Mouse (Mus musculus): ENCODE results near the gene Ift52. TPM values are rescaled to one million over a fixed set of nuclear protein-coding genes. Genes with fewer than 3 reads are reported as not detected.
A peak's percentile ranks its signal among the peaks of the same experiment; 100 is the strongest.

Gene Ift52
- polyA plus RNA-seq (2015; fragmentation: Nextera tagmentation; extraction: Ambion mirVana), result 32.3 and 34.3 TPM in 2 replicates

DNA sequence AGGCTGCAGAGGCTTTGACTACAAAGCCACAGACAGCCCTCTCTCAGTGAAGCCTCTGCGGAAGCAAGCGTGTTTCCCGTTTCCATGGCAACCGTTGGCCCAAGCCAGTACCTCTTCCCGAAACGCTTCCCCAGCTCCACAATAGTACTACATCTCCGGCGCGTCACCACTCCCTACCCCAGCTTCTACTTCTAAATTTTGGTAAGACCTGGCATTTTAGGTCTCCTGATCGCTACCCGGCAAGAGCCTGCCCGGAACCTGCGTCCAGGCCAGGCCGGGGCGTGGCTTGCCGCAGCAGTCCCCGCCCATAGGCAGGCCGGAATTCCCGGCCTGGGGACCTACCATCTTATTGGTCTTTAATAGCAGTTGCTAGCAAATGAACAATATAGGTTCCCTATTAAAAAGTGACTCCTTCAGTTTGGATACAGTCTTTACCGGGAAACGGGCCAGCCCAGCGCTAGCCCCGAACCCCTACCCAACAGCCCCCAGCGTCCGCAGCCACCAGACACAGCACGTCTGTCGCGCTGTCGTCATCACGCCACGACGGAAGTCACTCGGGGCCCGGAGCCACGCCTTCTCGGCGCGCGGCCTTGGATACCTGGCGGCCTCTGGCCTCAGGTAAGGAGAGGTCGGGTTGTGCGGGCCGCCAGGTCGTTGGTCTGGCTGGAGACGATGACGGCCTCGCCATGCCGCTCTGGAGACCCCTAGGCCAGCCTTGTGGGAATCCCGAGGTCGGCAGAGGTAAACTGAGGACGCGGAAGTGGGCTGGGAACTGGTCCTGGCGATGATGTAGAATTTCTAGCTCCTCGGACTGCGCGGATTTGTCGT is at the start of gene Ift52:
Gene Ift52, plus strand, starts transcription at position 439 of the 828 bp plus-strand sequence.
- Histone ChIP-seq H3K27me3 (ENCODE audit: control insufficient read depth, insufficient read depth, low read length) (no peaks in the 10 kb centered on the region), H3K4me3 (ENCODE audit: low read depth, low read length) (peak within 1 kb of the TSS; percentile 90), H3K4me2 (replicated peaks; ENCODE audit: low read depth) (peak within 1 kb of the TSS; percentile 71), H3K9me3 (ENCODE audit: control insufficient read depth, low read length) (no peaks in the 10 kb centered on the region), H3K9ac (ENCODE audit: low read length) (peak within 1 kb of the TSS; percentile 85), H3K36me3 (ENCODE audit: control insufficient read depth, insufficient read depth, low read length) (no peaks in the 10 kb centered on the region), H3K4me1 (replicated peaks; ENCODE audit: control insufficient read depth, insufficient read depth) (no peaks in the 10 kb centered on the region), H3K27ac (replicated peaks) (peak within 1 kb of the TSS; percentile 81)
- WGBS, result under 1% methylated on average over 57 of the region's 57 CpGs
- DNase-seq (ENCODE audit: low spot score), result peak; percentile 95
- no peak for TF ChIP-seq CTCF (IDR thresholded peaks at IDR 0.05; ENCODE audit: low read depth)
- peak; percentile 28 for TF ChIP-seq EP300 (optimal IDR thresholded peaks at IDR 0.05)
- peak; percentile 96 for ATAC-seq (ENCODE audit: low FRiP score, low TSS enrichment)

DNA sequence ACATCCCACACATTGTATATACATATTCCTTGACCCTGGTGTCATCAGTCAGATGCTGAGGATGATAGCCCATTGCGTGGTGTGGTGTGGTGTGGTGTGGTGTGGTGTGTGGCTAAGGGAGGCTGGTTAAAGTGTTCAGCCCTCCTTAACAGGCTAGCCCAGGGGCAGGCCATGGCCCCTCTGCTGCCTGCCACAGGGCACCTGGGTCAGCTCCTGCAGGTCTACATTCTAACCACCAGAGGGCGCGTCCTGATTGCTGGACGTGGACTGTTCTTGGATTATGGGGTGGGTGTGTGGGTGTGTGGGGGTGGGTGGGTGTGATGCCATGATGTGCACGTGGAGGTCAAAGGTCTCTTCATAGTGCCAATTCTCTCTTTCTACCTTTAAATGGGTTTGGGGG is 48.8 kb upstream of the Ift52 start:
- DNase-seq (ENCODE audit: low spot score) (peak; percentile 52), ATAC-seq (ENCODE audit: low FRiP score, low TSS enrichment) (peak; percentile 10; the same call in 1 of the 2 replicates)
- H3K9me3 ChIP-seq (ENCODE audit: control insufficient read depth, low read length), result no peaks in the 10 kb centered on the region
- H3K4me3 ChIP-seq (ENCODE audit: low read depth, low read length), result no peak overlapping the region
- H3K27ac ChIP-seq (replicated peaks), result no peak overlapping the region
- H3K36me3 ChIP-seq (ENCODE audit: control insufficient read depth, insufficient read depth, low read length), result no peaks in the 10 kb centered on the region
- H3K4me1 ChIP-seq (replicated peaks; ENCODE audit: control insufficient read depth, insufficient read depth), result no peaks in the 10 kb centered on the region
- TF ChIP-seq EP300 (optimal IDR thresholded peaks at IDR 0.05), result no peak
- peak; percentile 84 for TF ChIP-seq CTCF (IDR thresholded peaks at IDR 0.05; ENCODE audit: low read depth)
- no peak overlapping the region for H3K4me2 ChIP-seq (replicated peaks; ENCODE audit: low read depth)
- H3K27me3 ChIP-seq (ENCODE audit: control insufficient read depth, insufficient read depth, low read length), result no peaks in the 10 kb centered on the region
- H3K9ac ChIP-seq (ENCODE audit: low read length), result no peak overlapping the region
- 8% methylated on average over 5 of the region's 5 CpGs for WGBS

DNA sequence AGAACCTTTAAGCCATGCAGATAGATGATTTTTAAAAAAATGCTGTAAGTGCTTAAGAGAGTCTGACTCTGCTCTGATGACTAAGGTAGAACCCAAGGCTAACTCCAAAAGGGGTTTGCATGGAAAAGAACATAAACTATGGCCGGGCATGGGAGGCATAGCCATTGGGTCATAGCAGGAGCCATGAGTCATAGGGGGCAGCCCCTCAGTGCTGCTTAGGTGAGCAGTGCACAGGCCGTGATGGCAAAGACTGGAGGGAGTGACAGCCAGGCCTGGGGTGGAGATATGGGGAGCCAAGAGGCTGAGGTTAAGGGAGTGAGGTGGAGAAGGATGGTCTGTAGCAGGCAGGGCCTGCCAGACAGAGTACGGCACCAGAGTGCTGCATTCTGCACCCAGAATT is 48.1 kb upstream of the Ift52 start:
- TF ChIP-seq EP300 (optimal IDR thresholded peaks at IDR 0.05) (no peak), CTCF (IDR thresholded peaks at IDR 0.05; ENCODE audit: low read depth) (no peak)
- WGBS, result 78% methylated on average over 3 of the region's 3 CpGs
- Histone ChIP-seq H3K4me1 (replicated peaks; ENCODE audit: control insufficient read depth, insufficient read depth) (no peaks in the 10 kb centered on the region), H3K4me2 (replicated peaks; ENCODE audit: low read depth) (no peak overlapping the region), H3K36me3 (ENCODE audit: control insufficient read depth, insufficient read depth, low read length) (no peaks in the 10 kb centered on the region), H3K27ac (replicated peaks) (no peak overlapping the region), H3K4me3 (ENCODE audit: low read depth, low read length) (no peak overlapping the region), H3K9ac (ENCODE audit: low read length) (no peak overlapping the region), H3K9me3 (ENCODE audit: control insufficient read depth, low read length) (no peaks in the 10 kb centered on the region), H3K27me3 (ENCODE audit: control insufficient read depth, insufficient read depth, low read length) (no peaks in the 10 kb centered on the region)
- DNase-seq (ENCODE audit: low spot score) (no peak), ATAC-seq (ENCODE audit: low FRiP score, low TSS enrichment) (no peak)

DNA sequence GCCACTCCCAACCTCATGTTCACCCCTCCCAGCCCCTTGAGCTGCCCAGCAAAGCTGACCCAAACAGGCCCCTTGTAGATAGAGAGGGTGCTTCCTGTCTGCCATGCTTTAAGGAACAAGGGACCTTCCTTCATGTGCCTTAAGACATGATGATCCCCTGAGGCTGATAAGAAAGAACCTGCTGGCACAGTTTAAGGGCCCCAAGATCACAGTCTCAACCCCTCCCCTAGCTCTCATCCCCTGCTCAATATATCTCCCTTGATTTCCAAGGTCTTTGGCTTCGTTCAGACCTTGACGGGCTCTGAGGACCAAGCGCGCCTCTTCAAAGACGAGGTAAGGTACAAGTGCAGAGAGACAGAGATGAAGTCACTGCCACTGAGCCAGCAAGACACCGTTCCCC is 46.3 kb upstream of the Ift52 start:
- H3K9me3 ChIP-seq (ENCODE audit: control insufficient read depth, low read length), result no peaks in the 10 kb centered on the region
- no peak for ATAC-seq (ENCODE audit: low FRiP score, low TSS enrichment)
- no peak overlapping the region for H3K9ac ChIP-seq (ENCODE audit: low read length)
- no peak overlapping the region for H3K4me2 ChIP-seq (replicated peaks; ENCODE audit: low read depth)
- TF ChIP-seq EP300 (optimal IDR thresholded peaks at IDR 0.05) (no peak), CTCF (IDR thresholded peaks at IDR 0.05; ENCODE audit: low read depth) (no peak)
- no peaks in the 10 kb centered on the region for H3K27me3 ChIP-seq (ENCODE audit: control insufficient read depth, insufficient read depth, low read length)
- H3K36me3 ChIP-seq (ENCODE audit: control insufficient read depth, insufficient read depth, low read length), result no peaks in the 10 kb centered on the region
- H3K4me1 ChIP-seq (replicated peaks; ENCODE audit: control insufficient read depth, insufficient read depth), result 0 out of 2 replicates have a peak, but pooled peaks cover 2% of the 10 kb centered on the region
- no peak overlapping the region for H3K27ac ChIP-seq (replicated peaks)
- 78% methylated on average over 6 of the region's 6 CpGs for WGBS
- DNase-seq (ENCODE audit: low spot score), result no peak
- H3K4me3 ChIP-seq (ENCODE audit: low read depth, low read length), result no peak overlapping the region

DNA sequence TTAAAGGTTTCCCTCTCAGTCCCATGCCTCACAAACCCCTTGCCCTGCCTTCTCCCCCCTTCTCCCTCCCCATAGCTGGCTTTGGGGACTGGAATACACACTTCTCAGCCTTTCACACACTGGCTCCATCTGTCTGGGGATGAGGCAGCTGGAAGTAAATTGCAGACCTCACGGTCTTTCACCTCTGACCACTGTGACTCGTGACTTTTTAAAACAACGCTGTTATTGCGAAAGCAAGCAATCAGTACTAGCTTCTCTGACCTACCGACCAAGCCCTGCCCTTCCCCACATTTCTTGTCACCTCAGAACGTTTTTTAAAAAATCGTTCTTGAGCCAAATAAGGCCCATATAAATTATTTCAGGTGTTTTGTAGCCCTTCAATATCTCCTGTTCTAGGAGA is 44.4 kb upstream of the Ift52 start:
- 0 out of 2 replicates have a peak, but pooled peaks cover 2% of the 10 kb centered on the region for H3K4me1 ChIP-seq (replicated peaks; ENCODE audit: control insufficient read depth, insufficient read depth)
- 45% methylated on average over 7 of the region's 7 CpGs for WGBS
- no peaks in the 10 kb centered on the region for H3K9me3 ChIP-seq (ENCODE audit: control insufficient read depth, low read length)
- no peak for DNase-seq (ENCODE audit: low spot score)
- no peak overlapping the region for H3K27ac ChIP-seq (replicated peaks)
- no peaks in the 10 kb centered on the region for H3K27me3 ChIP-seq (ENCODE audit: control insufficient read depth, insufficient read depth, low read length)
- H3K4me2 ChIP-seq (replicated peaks; ENCODE audit: low read depth), result no peak overlapping the region
- no peak for ATAC-seq (ENCODE audit: low FRiP score, low TSS enrichment)
- TF ChIP-seq EP300 (optimal IDR thresholded peaks at IDR 0.05) (no peak), CTCF (IDR thresholded peaks at IDR 0.05; ENCODE audit: low read depth) (no peak)
- no peak overlapping the region for H3K4me3 ChIP-seq (ENCODE audit: low read depth, low read length)
- H3K36me3 ChIP-seq (ENCODE audit: control insufficient read depth, insufficient read depth, low read length), result no peaks in the 10 kb centered on the region
- no peak overlapping the region for H3K9ac ChIP-seq (ENCODE audit: low read length)

DNA sequence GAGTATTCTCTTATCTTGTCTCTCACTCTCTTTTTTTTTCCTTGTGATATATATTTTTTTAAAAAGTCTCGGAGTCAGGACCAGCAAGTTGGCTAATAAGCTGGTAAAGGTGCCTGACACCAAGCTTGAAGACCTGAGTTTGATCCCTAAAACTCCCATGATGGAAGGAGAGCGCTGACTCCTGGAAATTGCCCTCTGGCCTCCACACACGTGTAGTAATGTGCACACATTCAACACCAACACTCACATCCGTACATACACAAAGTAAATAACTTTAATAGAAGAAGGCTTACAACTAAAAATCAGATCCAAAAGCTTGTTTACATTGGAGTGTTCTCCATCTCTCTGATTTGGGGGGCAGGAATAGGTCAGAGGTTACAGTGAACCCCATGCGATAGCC is 43.9 kb upstream of the Ift52 start:
- Histone ChIP-seq H3K27me3 (ENCODE audit: control insufficient read depth, insufficient read depth, low read length) (no peaks in the 10 kb centered on the region), H3K9ac (ENCODE audit: low read length) (no peak overlapping the region), H3K4me3 (ENCODE audit: low read depth, low read length) (no peak overlapping the region), H3K36me3 (ENCODE audit: control insufficient read depth, insufficient read depth, low read length) (no peaks in the 10 kb centered on the region), H3K4me2 (replicated peaks; ENCODE audit: low read depth) (no peak overlapping the region), H3K27ac (replicated peaks) (no peak overlapping the region), H3K4me1 (replicated peaks; ENCODE audit: control insufficient read depth, insufficient read depth) (0 out of 2 replicates have a peak, but pooled peaks cover 2% of the 10 kb centered on the region), H3K9me3 (ENCODE audit: control insufficient read depth, low read length) (no peaks in the 10 kb centered on the region)
- 55% methylated on average over 5 of the region's 5 CpGs for WGBS
- no peak for TF ChIP-seq CTCF (IDR thresholded peaks at IDR 0.05; ENCODE audit: low read depth)
- no peak for TF ChIP-seq EP300 (optimal IDR thresholded peaks at IDR 0.05)
- ATAC-seq (ENCODE audit: low FRiP score, low TSS enrichment), result no peak
- DNase-seq (ENCODE audit: low spot score), result no peak
